Mouse (Mus musculus) small intestine, adult 2 months (tissue): ENCODE measurements around the gene Atp8b4.

Experiments
- CTCF ChIP-seq: fragments of 200-500 bp; IDR thresholded peaks from 2 replicates; pipeline ENCODE4 v1.5.1; 2012; ENCODE audit warnings: low read depth, mild to moderate bottlenecking, control low read depth, inconsistent platforms, low read length, moderate library complexity, mixed read lengths; ENCODE audit not compliant: insufficient replicate concordance, insufficient read length; ENCODE audit errors: extremely low read depth
- POLR2A ChIP-seq: fragments of 200-500 bp; IDR thresholded peaks from 2 replicates; pipeline ENCODE4 v1.6.1; 2012; ENCODE audit warnings: low read depth, mild to moderate bottlenecking, control low read depth, inconsistent platforms, low read length, moderate library complexity

GRCm38 (mm10) chr2:126290702-126291101 is 209.8 kb downstream of the Atp8b4 start:
- no peak for TF ChIP-seq CTCF
- TF ChIP-seq POLR2A = no peak
